Mouse (Mus musculus) activated CD4-positive, CD25-positive, alpha-beta regulatory T cell, adult 4 months (primary cell): ENCODE results near the gene Csad. TPM values are rescaled to one million over a fixed set of nuclear protein-coding genes. Genes with fewer than 3 reads are reported as not detected.

Experiments used
- ATAC-seq: one replicate; pipeline ENCODE4 v1.8.0; 2017
- polyA plus RNA-seq, 2 experiments: library from polyadenylated mRNA; unstranded; fragments of 100-300 nt; shearing (Covaris generic); gene quantifications; one replicate each; pipeline ENCODE4 v1.2.1; 2017

The Csad gene
- polyA plus RNA-seq, 2 experiments from 2014 or later = 6.6 to 9.3 TPM

GRCm38 (mm10) chr15:102202971-102203834 lies 1.3 kb downstream of the Csad start, which contains the start of gene Zfp740:
TSS of gene Zfp740 (plus strand) at chr15:102203249.
- ATAC-seq = peak; percentile 91

GRCm38 (mm10) chr15:102198841-102199240 lies 5.7 kb downstream of the Csad start:
- ATAC-seq = no peak

- no peak for ATAC-seq
Observed at GRCm38 (mm10) chr15:102195373-102195772, 9.2 kb downstream of the Csad start.

GRCm38 (mm10) chr15:102194439-102194838 lies 10.1 kb downstream of the Csad start:
- ATAC-seq = no peak

GRCm38 (mm10) chr15:102193652-102194051 lies 10.9 kb downstream of the Csad start:
- ATAC-seq = no peak

GRCm38 (mm10) chr15:102192820-102193386 lies 11.6 kb downstream of the Csad start:
- ATAC-seq = no peak

- no peak for ATAC-seq
Observed at GRCm38 (mm10) chr15:102192271-102192812, 12.2 kb downstream of the Csad start.

GRCm38 (mm10) chr15:102191699-102192098 lies 12.8 kb downstream of the Csad start:
- no peak for ATAC-seq

- ATAC-seq = no peak
Observed at GRCm38 (mm10) chr15:102188883-102189282, 15.6 kb downstream of the Csad start.

- no peak for ATAC-seq
Observed at GRCm38 (mm10) chr15:102188096-102188495, 16.4 kb downstream of the Csad start.

GRCm38 (mm10) chr15:102186239-102186638 lies 18.3 kb downstream of the Csad start:
- no peak for ATAC-seq

GRCm38 (mm10) chr15:102183076-102183475 lies 21.4 kb downstream of the Csad start:
- ATAC-seq = no peak

- ATAC-seq = no peak
Observed at GRCm38 (mm10) chr15:102179924-102180323, 24.6 kb downstream of the Csad start.

- no peak for ATAC-seq
Observed at GRCm38 (mm10) chr15:102179106-102179505, 25.4 kb downstream of the Csad start.

- peak; percentile 54 for ATAC-seq
Observed at GRCm38 (mm10) chr15:102178279-102178678, 26.2 kb downstream of the Csad start.

- no peak for ATAC-seq
Observed at GRCm38 (mm10) chr15:102177417-102177816, 27.1 kb downstream of the Csad start.

- ATAC-seq = no peak
Observed at GRCm38 (mm10) chr15:102176571-102177316, 27.8 kb downstream of the Csad start.

GRCm38 (mm10) chr15:102175736-102176319 lies 28.7 kb downstream of the Csad start:
- ATAC-seq = no peak

GRCm38 (mm10) chr15:102173581-102173980 lies 30.9 kb downstream of the Csad start:
- ATAC-seq = no peak

- no peak for ATAC-seq
Observed at GRCm38 (mm10) chr15:102169064-102169463, 35.5 kb downstream of the Csad start.

GRCm38 (mm10) chr15:102167620-102168021 lies 36.9 kb downstream of the Csad start:
- no peak for ATAC-seq

- ATAC-seq = no peak
Observed at GRCm38 (mm10) chr15:102165468-102166100, 38.9 kb downstream of the Csad start.
